Mouse (Mus musculus) embryo, embryonic 9.5 days (tissue): ENCODE measurements around the gene Fkbp5.
"Not testable (repeated sequence)": the region's sequence is repeated elsewhere in the genome, so short reads cannot be mapped to it uniquely, and the experiment has no call there.

Experiments used
- DNase-seq: peaks from one replicate; pipeline ENCODE4 v3.0.0-alpha.2; 2017; ENCODE audit errors: extremely low spot score

Fkbp5 gene

GRCm38 (mm10) chr17:28373821-28374220, 143.5 kb downstream of the Fkbp5 start:
- peak; percentile 53 for DNase-seq

DNA sequence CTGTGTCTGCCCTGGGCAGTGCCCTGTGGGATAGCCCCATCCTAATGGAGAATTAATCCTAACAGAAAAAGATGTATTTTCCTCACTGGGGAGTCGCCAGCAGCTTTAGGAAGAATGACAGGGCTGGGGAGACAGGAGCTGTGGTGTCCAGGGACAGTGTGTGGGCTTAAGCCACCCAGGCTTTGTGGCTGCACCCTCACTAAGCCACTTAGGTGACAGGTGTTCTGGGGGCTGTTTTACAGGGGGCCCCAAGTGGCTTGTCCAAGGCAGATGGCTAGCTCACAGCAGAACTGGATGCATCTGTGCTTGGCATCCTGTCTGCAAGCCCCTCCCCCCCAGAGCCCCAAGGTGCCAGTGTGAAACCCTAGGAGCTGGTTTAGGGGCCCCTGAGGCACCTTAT, 145.4 kb downstream of the Fkbp5 start:
- DNase-seq = no peak

DNA sequence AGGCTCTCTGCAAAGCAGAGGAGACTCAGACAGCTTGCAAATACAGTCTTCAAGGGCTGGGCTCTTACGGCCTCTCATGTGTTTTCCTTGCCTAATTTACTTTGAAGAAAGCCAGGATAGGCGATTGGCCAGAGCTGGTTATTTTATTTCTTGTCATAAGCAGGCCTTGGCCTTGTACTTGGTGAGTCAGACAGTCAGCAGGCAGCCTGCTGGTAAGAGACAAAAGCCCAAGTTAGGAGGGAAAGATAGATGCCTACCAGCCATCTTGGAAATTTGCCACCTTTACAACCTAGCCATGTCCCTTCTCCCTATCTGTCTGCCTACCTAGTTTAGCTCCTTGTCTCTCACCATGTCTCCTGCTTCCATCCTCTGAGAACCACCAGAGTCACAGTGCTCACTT, 146.0 kb downstream of the Fkbp5 start:
- no peak for DNase-seq

DNA sequence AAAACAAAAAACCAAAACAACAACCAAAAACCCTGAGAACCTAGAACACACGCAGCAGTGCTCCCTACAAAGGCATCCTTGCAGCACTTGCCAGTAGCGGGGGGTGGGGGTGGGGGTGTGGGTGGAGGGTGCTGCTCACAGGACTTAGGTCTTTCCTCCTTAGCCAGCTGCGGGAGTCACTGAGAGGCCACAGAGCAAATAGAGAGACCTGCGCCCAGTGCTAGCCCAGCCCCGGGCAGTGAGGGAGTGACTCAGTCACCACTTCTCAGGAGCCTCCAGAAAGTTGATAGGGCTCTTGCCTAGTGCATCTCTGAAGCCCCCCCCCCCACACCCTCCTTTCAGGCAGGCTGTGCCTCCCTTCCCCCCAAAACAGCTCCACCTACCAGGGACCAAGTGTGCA, 148.3 kb downstream of the Fkbp5 start:
- no peak for DNase-seq

DNA sequence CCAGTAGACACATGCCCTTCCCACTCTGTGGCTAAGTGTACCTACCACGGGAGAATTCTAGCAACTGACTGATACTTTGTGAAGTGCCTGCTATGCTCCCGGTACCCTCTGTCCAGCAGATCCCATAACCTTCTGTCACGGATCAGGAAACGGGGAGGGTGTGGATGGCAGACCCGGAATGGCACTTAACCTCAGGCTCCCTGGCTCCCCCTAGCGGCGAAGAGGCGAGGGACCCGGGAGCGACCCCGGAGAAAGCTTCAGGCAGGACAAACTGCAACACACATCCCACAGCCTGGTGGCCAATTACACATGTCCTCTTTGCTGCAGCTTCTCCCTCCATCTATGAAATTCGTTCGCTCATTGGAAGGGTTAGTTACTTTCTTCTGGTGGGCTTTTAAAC, 148.9 kb downstream of the Fkbp5 start:
- DNase-seq = peak; percentile 88

DNA sequence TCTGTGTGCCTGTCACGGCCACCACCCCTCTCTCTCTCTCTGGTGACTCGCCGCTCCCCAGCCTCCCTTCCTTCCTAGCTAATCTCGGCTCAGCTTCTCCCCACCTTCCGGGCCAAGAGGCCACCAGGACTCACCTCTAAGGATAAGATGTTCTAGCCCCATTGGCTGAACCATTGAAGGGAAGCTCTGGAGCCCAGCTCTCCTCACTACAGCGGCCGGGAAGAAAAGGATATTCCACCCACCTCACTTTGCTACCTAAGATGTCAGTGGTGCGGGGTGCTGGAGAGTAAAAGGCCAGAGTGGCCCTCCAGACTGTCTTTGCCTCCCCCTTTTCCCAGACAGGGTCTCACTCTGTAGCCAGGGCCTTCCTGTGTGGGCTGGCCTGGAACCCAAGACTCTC, 152.2 kb downstream of the Fkbp5 start, which contains the start of gene Tulp1:
Tulp1 (minus strand) TSS at position 101 of the 400 bp plus-strand sequence.
- no peak for DNase-seq

DNA sequence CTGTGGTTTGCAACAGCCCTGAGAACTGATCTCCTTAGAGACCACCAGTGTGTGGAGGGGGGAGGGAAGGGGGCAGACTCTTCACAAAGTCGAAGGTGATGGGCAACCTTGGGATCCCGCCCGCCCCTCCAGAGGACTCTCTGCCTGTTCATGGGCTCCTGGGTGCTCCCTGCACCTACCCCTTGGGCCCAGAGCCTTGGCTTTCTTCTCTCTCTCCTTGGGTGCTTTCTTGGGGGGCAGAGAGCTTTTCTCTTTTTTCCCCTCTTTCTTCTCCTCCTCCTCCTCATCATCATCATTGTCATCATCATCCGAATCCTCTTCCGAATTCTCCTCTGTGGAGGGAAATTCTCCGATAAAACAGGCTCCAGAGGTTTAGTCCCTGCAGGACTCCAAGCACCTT, 153.8 kb downstream of the Fkbp5 start:
- DNase-seq = no peak

- peak; percentile 56 for DNase-seq
Observed at GRCm38 (mm10) chr17:28362653-28363292, 154.6 kb downstream of the Fkbp5 start.

DNA sequence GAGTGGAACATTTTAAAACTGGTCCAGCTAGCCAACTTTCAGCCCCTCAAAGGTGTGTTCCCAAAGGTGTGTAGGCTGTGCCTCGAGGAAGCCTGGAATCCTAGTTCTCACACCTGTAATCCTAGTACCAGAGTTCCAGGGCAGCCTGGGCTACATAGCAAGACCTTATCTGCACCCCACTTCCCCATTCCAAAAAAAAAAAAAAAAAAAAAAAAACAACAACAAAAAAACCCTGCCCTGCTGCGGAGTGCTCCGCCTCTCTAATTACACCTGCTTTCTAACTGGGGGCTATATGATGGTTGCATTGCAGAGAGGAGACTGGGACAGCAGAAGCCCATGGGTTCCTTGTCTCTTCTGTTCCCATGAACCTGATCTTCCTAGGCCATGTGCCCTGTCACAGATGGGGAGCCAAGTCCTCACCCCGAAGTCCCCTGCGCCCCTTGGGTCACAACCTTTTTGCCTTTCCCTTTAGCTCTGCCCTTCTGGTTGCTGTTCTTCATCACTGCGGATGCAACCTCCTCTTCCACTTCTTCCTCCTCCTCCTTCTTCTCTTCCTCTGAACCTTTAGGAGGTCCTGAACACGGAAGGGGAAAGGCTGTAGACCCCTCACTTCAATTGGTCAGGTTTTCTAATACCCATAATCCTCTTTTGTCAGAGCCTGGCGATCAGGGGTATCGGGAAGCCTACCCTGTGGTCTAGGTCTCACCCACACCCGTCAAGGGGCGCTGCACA, 155.2 kb downstream of the Fkbp5 start:
- DNase-seq = no peak

DNA sequence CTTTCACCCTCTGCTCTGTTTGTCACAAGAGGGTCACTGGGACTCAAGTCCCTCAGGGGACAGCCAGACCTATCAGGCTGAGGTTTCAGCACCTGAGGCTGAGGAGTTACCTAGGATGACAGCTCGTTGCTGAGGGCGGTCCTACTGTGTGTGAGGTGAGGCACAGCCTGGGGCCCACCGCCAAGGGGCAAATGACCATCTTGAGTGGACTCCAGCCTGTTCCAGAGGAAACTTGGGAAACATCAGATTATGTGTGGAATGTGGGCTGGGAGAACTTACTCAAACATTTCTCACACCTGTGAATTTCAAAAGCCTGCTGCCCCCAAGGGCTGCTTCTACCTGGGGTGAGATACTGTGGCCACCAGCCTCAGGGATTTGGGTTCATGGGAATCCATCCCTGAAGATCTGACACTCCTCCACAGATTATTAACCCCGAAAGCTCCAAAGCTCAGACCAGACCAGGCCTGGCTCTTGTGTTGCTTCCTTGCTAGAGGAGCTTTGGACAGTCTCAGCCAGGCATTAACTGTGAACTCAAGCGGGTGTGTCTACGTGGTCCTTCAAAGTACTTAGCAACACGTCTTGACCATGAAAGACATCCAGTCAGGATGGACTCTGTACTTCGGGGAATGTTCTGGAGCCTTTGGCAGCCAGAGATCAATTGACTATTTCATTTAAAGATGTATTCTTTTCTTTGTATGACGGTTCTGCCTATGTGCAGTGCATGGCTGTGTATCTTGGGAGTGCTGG, 156.6 kb downstream of the Fkbp5 start:
- no peak for DNase-seq

DNA sequence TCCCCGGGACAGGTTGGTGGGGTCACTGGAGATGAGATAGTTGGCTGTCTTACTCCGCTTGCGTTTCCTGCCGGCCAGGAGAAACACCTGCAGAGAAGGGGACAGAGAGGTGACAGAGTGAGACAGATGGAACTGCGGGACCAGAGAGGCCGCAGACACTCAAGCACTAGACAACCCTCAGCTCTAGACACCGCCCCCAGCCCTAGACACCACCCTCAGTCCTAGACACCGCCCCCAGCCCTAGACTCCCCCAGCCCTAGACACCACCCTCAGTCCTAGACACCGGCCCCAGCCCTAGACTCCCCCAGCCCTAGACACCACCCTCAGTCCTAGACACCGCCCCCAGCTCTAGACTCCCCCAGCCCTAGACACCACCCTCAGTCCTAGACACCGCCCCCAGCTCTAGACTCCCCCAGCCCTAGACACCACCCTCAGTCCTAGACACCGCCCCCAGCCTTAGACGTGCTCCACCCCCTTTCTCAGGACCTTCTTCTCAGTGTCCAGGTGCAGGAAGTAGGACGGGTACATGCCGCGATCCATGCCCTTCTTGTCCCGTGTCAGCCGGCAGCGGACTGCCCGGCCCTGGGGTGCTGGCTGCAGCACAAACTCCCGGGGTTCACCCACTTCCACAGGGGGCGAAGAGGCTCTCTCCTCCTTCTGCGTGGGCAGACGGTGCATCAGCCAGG, 158.6 kb downstream of the Fkbp5 start:
- DNase-seq = not testable (repeated sequence)

DNA sequence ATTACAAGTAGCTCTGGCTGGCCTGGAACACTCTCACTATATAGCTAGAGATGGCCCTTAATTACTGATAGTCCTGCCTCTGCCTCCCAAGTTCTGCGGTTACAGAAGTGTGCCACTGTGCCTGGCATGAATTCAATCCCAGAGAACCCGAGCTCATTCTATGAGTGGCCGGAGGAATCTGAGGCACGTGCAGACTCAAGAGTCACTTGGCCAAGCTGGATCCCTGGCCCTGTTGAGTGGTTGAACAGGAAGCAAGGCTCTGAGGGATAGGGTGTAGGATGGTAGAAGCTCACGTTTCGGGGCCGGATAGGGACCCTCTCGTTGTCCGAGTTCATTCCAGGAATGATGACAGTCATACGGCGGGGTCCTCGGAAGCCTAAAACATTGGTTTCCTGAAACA, 161.5 kb downstream of the Fkbp5 start:
- DNase-seq = no peak

GRCm38 (mm10) chr17:28352018-28352417, 165.3 kb downstream of the Fkbp5 start:
- DNase-seq = peak; percentile 51

DNA sequence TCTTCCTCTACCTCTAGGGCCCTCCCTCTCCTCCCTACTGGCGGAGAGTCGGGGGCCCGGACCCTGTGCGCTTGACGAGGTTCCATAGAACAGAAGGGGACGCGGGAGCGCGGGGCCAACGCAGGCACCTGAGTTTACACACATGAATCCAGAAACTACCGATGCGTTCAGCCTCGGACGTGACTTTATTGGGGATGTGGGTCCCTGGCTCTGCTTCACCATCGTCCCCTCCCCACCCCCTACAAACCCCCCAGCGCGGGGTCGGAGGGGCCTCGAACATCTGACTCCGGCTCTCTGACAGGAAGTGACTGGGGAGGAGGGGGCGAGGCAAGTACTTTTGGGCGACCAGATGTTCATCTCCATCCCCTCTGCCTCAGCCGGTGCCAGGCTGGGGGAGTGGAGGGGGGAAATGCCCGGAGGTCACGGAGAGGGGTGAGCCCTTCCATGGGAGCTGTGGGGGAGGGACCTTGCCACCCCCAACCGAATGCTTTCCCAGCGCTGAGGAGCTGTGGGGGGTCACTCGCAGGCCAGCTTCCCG, 165.9 kb downstream of the Fkbp5 start:
- DNase-seq = no peak

DNA sequence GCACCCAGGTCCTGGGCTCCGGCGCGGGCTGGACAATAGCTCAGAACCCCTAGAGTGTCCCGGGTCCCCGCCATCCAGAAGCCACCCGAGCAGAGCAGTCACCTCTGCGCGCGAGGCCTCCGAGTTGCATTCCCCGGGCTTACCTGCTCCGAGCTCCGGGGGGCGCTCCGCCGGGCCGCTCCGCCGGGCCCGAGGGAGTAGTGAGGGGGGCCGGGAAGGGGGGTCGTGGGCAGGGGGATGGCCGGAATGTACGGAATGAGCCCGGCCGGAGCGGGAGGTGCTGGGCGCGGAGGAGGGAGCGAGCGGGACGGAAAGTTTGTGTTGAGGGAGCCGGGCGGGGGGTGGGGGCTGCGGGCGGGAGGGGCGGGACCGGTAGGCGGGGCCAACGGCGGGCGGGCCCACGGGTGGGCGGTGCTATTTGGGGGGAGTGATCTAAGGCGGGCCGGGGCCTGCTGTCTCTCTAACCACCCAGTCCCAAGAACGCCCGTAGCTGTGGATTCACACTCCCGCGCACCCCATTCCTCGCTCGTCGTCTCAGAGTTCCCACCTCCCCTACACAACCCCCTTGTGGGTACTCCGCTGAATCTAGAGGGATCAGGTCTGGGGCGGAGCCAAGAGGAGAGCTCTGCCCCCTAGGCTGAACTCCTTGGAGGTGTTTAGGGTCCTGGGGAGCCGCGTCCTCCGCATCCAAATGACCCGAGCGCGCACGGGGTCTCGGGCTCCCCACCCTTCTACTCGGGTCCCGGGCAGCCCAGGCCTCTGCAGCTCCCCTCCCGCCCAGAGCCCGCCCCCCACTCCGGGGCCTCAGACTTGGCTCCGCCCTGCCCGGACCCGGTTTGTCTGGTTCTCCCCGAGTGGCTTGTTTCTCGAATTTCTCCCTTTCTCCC, 166.6 kb downstream of the Fkbp5 start, which contains the start of gene Tead3:
Tead3 (minus strand) TSS at position 352 of the 887 bp plus-strand sequence.
- peak; percentile 96 for DNase-seq

DNA sequence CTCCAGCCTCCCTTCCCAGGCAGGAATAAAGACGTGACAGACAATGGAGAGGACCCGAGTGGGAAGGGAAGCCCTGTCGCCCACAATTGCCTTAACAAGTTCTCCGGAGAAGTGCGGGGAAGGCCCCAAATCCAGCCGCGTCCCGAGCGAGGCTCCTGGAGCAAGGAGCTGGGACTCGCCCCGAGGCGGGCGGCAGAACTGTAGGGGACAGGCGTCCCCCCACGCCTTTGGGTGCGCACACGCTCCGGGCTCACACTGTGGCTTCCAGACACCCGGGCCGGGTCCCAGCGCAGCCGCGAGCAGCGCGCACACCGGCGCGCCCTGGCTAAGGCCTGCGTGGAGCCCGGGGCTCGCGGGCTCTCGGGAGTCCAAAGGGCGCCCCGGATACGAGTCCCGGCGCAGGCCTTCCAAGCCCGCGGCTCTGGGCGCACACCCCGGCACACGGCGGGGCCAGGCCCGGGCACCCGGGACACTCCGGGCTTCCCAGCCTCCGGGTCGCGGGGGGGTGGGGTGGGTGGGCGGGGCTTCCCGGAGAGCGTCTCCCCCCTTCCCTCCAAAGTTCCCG, 167.3 kb downstream of the Fkbp5 start:
- DNase-seq = peak; percentile 58

GRCm38 (mm10) chr17:28349264-28349880, 168.0 kb downstream of the Fkbp5 start:
- peak; percentile 48 for DNase-seq
